Mouse (Mus musculus): ENCODE results near the gene Defa25. TPM values are rescaled to one million over a fixed set of nuclear protein-coding genes. Genes with fewer than 3 reads are reported as not detected.
"Not testable (repeated sequence)": the region's sequence is repeated elsewhere in the genome, so short reads cannot be mapped to it uniquely, and the experiment has no call there.

Defa25 gene
- polyA plus RNA-seq (2015; fragmentation: Nextera tagmentation; extraction: Ambion mirVana) = not detected in 2 replicates

GRCm38 (mm10) chr8:21084142-21084541 is at the start of gene Defa25:
Defa25 (plus strand) TSS chr8:21084442.
- not testable (repeated sequence) for H3K9ac ChIP-seq (ENCODE audit: low read depth, low read length); H3K36me3 ChIP-seq (ENCODE audit: control insufficient read depth, insufficient read depth, low read length); H3K27me3 ChIP-seq (replicated peaks; ENCODE audit: control insufficient read depth, insufficient read depth, low read length); H3K4me1 ChIP-seq (ENCODE audit: control insufficient read depth, insufficient read depth, low read length); H3K27ac ChIP-seq (ENCODE audit: low read length); H3K4me2 ChIP-seq (ENCODE audit: low read depth, low read length); H3K9me3 ChIP-seq (ENCODE audit: control insufficient read depth, low read length); ATAC-seq; H3K4me3 ChIP-seq (ENCODE audit: low read length)

GRCm38 (mm10) chr8:21054747-21055146 is 29.5 kb upstream of the Defa25 start, which contains the start of gene Defa23:
Defa23 (plus strand) TSS chr8:21055047.
- not testable (repeated sequence) for H3K4me3 ChIP-seq (ENCODE audit: low read length); H3K9me3 ChIP-seq (ENCODE audit: control insufficient read depth, low read length); H3K27ac ChIP-seq (ENCODE audit: low read length); H3K27me3 ChIP-seq (replicated peaks; ENCODE audit: control insufficient read depth, insufficient read depth, low read length); H3K4me2 ChIP-seq (ENCODE audit: low read depth, low read length); H3K36me3 ChIP-seq (ENCODE audit: control insufficient read depth, insufficient read depth, low read length); H3K4me1 ChIP-seq (ENCODE audit: control insufficient read depth, insufficient read depth, low read length); ATAC-seq; H3K9ac ChIP-seq (ENCODE audit: low read depth, low read length)
- no CpG with 5 or more reads among the region's 1 CpGs for WGBS

GRCm38 (mm10) chr8:21064738-21065137 is 19.5 kb upstream of the Defa25 start, which contains the start of gene Defa35:
Defa35 (plus strand) TSS chr8:21065038.
- not testable (repeated sequence) for H3K27ac ChIP-seq (ENCODE audit: low read length); ATAC-seq; H3K4me2 ChIP-seq (ENCODE audit: low read depth, low read length); H3K4me3 ChIP-seq (ENCODE audit: low read length); H3K36me3 ChIP-seq (ENCODE audit: control insufficient read depth, insufficient read depth, low read length); H3K9ac ChIP-seq (ENCODE audit: low read depth, low read length); H3K4me1 ChIP-seq (ENCODE audit: control insufficient read depth, insufficient read depth, low read length); H3K9me3 ChIP-seq (ENCODE audit: control insufficient read depth, low read length); H3K27me3 ChIP-seq (replicated peaks; ENCODE audit: control insufficient read depth, insufficient read depth, low read length)
- 76% methylated on average over 1 of the region's 1 CpGs for WGBS

- H3K27ac ChIP-seq (ENCODE audit: low read length) = no peak overlapping the region
- no peaks in the 10 kb centered on the region for H3K27me3 ChIP-seq (replicated peaks; ENCODE audit: control insufficient read depth, insufficient read depth, low read length)
- no peaks in the 10 kb centered on the region for H3K4me1 ChIP-seq (ENCODE audit: control insufficient read depth, insufficient read depth, low read length)
- H3K36me3 ChIP-seq (ENCODE audit: control insufficient read depth, insufficient read depth, low read length) = no peaks in the 10 kb centered on the region
- no peak for ATAC-seq
- H3K9ac ChIP-seq (ENCODE audit: low read depth, low read length) = no peak overlapping the region
- WGBS = 38% methylated on average over 4 of the region's 4 CpGs
- H3K4me2 ChIP-seq (ENCODE audit: low read depth, low read length) = no peak overlapping the region
- no peaks in the 10 kb centered on the region for H3K9me3 ChIP-seq (ENCODE audit: control insufficient read depth, low read length)
- no peak overlapping the region for H3K4me3 ChIP-seq (ENCODE audit: low read length)
Measured at GRCm38 (mm10) chr8:21093106-21093505, 8.9 kb downstream of the Defa25 start.

- not testable (repeated sequence) for H3K27me3 ChIP-seq (replicated peaks; ENCODE audit: control insufficient read depth, insufficient read depth, low read length); H3K36me3 ChIP-seq (ENCODE audit: control insufficient read depth, insufficient read depth, low read length); H3K4me1 ChIP-seq (ENCODE audit: control insufficient read depth, insufficient read depth, low read length); H3K4me2 ChIP-seq (ENCODE audit: low read depth, low read length); H3K4me3 ChIP-seq (ENCODE audit: low read length); H3K9ac ChIP-seq (ENCODE audit: low read depth, low read length); H3K9me3 ChIP-seq (ENCODE audit: control insufficient read depth, low read length); ATAC-seq; H3K27ac ChIP-seq (ENCODE audit: low read length)
- WGBS = 100% methylated on average over 1 of the region's 2 CpGs
Measured at GRCm38 (mm10) chr8:21095950-21096349, 11.7 kb downstream of the Defa25 start, which contains the start of gene Gm14851. Gm14851 (minus strand) TSS chr8:21096050.

- H3K4me3 ChIP-seq (ENCODE audit: low read length); H3K4me1 ChIP-seq (ENCODE audit: control insufficient read depth, insufficient read depth, low read length); ATAC-seq; H3K9ac ChIP-seq (ENCODE audit: low read depth, low read length); H3K4me2 ChIP-seq (ENCODE audit: low read depth, low read length); H3K27me3 ChIP-seq (replicated peaks; ENCODE audit: control insufficient read depth, insufficient read depth, low read length); H3K9me3 ChIP-seq (ENCODE audit: control insufficient read depth, low read length); H3K27ac ChIP-seq (ENCODE audit: low read length); H3K36me3 ChIP-seq (ENCODE audit: control insufficient read depth, insufficient read depth, low read length): not testable (repeated sequence)
- 58% methylated on average over 3 of the region's 3 CpGs for WGBS
Measured at GRCm38 (mm10) chr8:21134342-21134741, 50.1 kb downstream of the Defa25 start, which contains the start of gene Defa30. Defa30 (plus strand) TSS chr8:21134642.

Other genes starting within 250 kb of the Defa25 start
- not detected in 2 replicates for gene Defb33, start 191.8 kb upstream of the Defa25 start, polyA plus RNA-seq (2015; fragmentation: Nextera tagmentation; extraction: Ambion mirVana)
- gene Gm15056, start 181.8 kb upstream of the Defa25 start, polyA plus RNA-seq (2015; fragmentation: Nextera tagmentation; extraction: Ambion mirVana) = not detected in 2 replicates
- gene Gm6040, start 162.4 kb upstream of the Defa25 start, polyA plus RNA-seq (2015; fragmentation: Nextera tagmentation; extraction: Ambion mirVana) = not detected in 2 replicates
- not detected in 2 replicates for gene AY761185, start 139.7 kb upstream of the Defa25 start, polyA plus RNA-seq (2015; fragmentation: Nextera tagmentation; extraction: Ambion mirVana)
- not detected in 2 replicates for gene Defa21, start 58.9 kb upstream of the Defa25 start, polyA plus RNA-seq (2015; fragmentation: Nextera tagmentation; extraction: Ambion mirVana)
- gene Defa23, start 29.4 kb upstream of the Defa25 start, polyA plus RNA-seq (2015; fragmentation: Nextera tagmentation; extraction: Ambion mirVana) = 0.53 TPM in 1 of 2 replicates, not detected in the other
- gene Defa35, start 19.4 kb upstream of the Defa25 start, polyA plus RNA-seq (2015; fragmentation: Nextera tagmentation; extraction: Ambion mirVana) = not detected in 2 replicates
- gene Gm14851, start 11.6 kb downstream of the Defa25 start, polyA plus RNA-seq (2015; fragmentation: Nextera tagmentation; extraction: Ambion mirVana) = not detected in 2 replicates
- gene Defa30, start 50.2 kb downstream of the Defa25 start, polyA plus RNA-seq (2015; fragmentation: Nextera tagmentation; extraction: Ambion mirVana) = 0.69 and 1.5 TPM in 2 replicates
- gene Defa22, start 77.8 kb downstream of the Defa25 start, polyA plus RNA-seq (2015; fragmentation: Nextera tagmentation; extraction: Ambion mirVana) = not detected in 2 replicates
- not detected in 2 replicates for gene Defa31, start 107.2 kb downstream of the Defa25 start, polyA plus RNA-seq (2015; fragmentation: Nextera tagmentation; extraction: Ambion mirVana)
- not detected in 2 replicates for gene Gm15293, start 117.1 kb downstream of the Defa25 start, polyA plus RNA-seq (2015; fragmentation: Nextera tagmentation; extraction: Ambion mirVana)
- gene Gm15292, start 165.3 kb downstream of the Defa25 start, polyA plus RNA-seq (2015; fragmentation: Nextera tagmentation; extraction: Ambion mirVana) = not detected in 2 replicates
- not detected in 2 replicates for gene Defa27, start 231.1 kb downstream of the Defa25 start, polyA plus RNA-seq (2015; fragmentation: Nextera tagmentation; extraction: Ambion mirVana)
- gene Defa29, start 242.6 kb downstream of the Defa25 start, polyA plus RNA-seq (2015; fragmentation: Nextera tagmentation; extraction: Ambion mirVana) = not detected in 2 replicates